Mouse (Mus musculus): ENCODE measurements around the gene Olfr152. TPM values are rescaled to one million over a fixed set of nuclear protein-coding genes. Genes with fewer than 3 reads are reported as not detected.

The Olfr152 gene
- polyA plus RNA-seq (2012; rRNA removed): not detected in 2 replicates

GRCm38 (mm10) chr2:87779183-87779582 is at the start of gene Olfr152:
TSS of gene Olfr152 (plus strand) at chr2:87779483.
- no peak within 1 kb of the TSS for H3K27ac ChIP-seq (ENCODE audit: control insufficient read depth, insufficient read depth, low read depth, low read length)
- H3K27me3 ChIP-seq (ENCODE audit: control insufficient read depth, insufficient read depth, low read length): no peaks in the 10 kb centered on the region
- no peaks in the 10 kb centered on the region for H3K36me3 ChIP-seq (ENCODE audit: control insufficient read depth, insufficient read depth, low read length)
- TF ChIP-seq CTCF (IDR thresholded peaks at IDR 0.05; ENCODE audit: control insufficient read depth, insufficient read depth, insufficient replicate concordance, low read depth, low read length): no peak
- no peak for TF ChIP-seq POLR2A (IDR thresholded peaks at IDR 0.05; ENCODE audit: control insufficient read depth, low read depth, low read length)
- no peak within 1 kb of the TSS for H3K4me3 ChIP-seq (ENCODE audit: control insufficient read depth, low read depth, low read length)
- H3K4me1 ChIP-seq (ENCODE audit: control insufficient read depth, insufficient read depth, low read length): no peaks in the 10 kb centered on the region

DNA sequence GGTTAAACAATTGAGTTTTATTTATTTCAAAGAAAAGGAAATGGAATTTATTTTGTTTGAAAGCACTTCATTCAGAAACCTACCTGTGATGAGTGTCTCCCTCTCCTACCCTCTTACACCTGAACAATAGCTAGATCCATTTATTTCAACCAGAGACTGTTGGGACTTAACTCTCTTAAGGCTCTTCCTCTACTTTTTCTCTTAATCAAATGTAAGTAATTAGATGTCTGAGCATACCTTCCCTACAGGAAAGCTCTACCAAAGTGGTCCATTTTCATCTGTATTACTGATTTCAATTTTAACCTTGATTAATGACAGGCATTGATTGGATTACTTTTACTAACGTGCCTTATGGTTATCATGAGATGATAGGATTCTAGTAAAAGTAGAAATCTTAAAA is 39.4 kb upstream of the Olfr152 start, which contains the start of gene Olfr1138:
Gene Olfr1138, minus strand, starts transcription at position 101 of the 400 bp plus-strand sequence.
- H3K27ac ChIP-seq (ENCODE audit: control insufficient read depth, insufficient read depth, low read depth, low read length): no peak within 1 kb of the TSS
- H3K36me3 ChIP-seq (ENCODE audit: control insufficient read depth, insufficient read depth, low read length): no peaks in the 10 kb centered on the region
- H3K4me1 ChIP-seq (ENCODE audit: control insufficient read depth, insufficient read depth, low read length): no peaks in the 10 kb centered on the region
- TF ChIP-seq CTCF (IDR thresholded peaks at IDR 0.05; ENCODE audit: control insufficient read depth, insufficient read depth, insufficient replicate concordance, low read depth, low read length) (no peak), POLR2A (IDR thresholded peaks at IDR 0.05; ENCODE audit: control insufficient read depth, low read depth, low read length) (no peak)
- H3K27me3 ChIP-seq (ENCODE audit: control insufficient read depth, insufficient read depth, low read length): no peaks in the 10 kb centered on the region
- no peak within 1 kb of the TSS for H3K4me3 ChIP-seq (ENCODE audit: control insufficient read depth, low read depth, low read length)

GRCm38 (mm10) chr2:87743452-87743851 is 35.8 kb upstream of the Olfr152 start, which contains the start of gene Olfr1140:
TSS of gene Olfr1140 (plus strand) at chr2:87743752.
- Histone ChIP-seq H3K27me3 (ENCODE audit: control insufficient read depth, insufficient read depth, low read length) (no peaks in the 10 kb centered on the region), H3K4me3 (ENCODE audit: control insufficient read depth, low read depth, low read length) (no peak within 1 kb of the TSS), H3K4me1 (ENCODE audit: control insufficient read depth, insufficient read depth, low read length) (no peaks in the 10 kb centered on the region), H3K36me3 (ENCODE audit: control insufficient read depth, insufficient read depth, low read length) (no peaks in the 10 kb centered on the region), H3K27ac (ENCODE audit: control insufficient read depth, insufficient read depth, low read depth, low read length) (no peak within 1 kb of the TSS)
- no peak for TF ChIP-seq POLR2A (IDR thresholded peaks at IDR 0.05; ENCODE audit: control insufficient read depth, low read depth, low read length)
- no peak for TF ChIP-seq CTCF (IDR thresholded peaks at IDR 0.05; ENCODE audit: control insufficient read depth, insufficient read depth, insufficient replicate concordance, low read depth, low read length)

DNA sequence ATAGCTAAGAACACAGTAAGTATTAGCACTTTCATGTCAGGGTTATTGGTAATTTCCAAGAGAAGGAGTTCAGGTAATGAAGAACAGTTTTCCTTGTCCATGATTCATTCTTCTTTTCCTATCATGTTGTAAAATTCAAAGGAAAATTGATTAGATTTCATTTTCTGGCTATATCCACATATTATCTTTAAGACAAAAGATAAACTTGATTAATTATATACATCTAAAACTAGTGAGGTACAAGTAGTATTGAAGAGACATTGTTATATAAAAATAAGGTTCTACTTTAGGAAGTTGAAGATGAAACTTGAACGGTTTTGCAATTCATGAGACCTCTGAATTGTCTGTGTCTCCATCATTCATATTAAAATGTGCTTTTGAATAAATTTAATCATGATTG is 25.4 kb upstream of the Olfr152 start, which contains the start of gene Olfr1141:
Gene Olfr1141, minus strand, starts transcription at position 101 of the 400 bp plus-strand sequence.
- Histone ChIP-seq H3K27ac (ENCODE audit: control insufficient read depth, insufficient read depth, low read depth, low read length) (no peak within 1 kb of the TSS), H3K4me1 (ENCODE audit: control insufficient read depth, insufficient read depth, low read length) (no peaks in the 10 kb centered on the region), H3K27me3 (ENCODE audit: control insufficient read depth, insufficient read depth, low read length) (no peaks in the 10 kb centered on the region), H3K36me3 (ENCODE audit: control insufficient read depth, insufficient read depth, low read length) (no peaks in the 10 kb centered on the region), H3K4me3 (ENCODE audit: control insufficient read depth, low read depth, low read length) (no peak within 1 kb of the TSS)
- TF ChIP-seq CTCF (IDR thresholded peaks at IDR 0.05; ENCODE audit: control insufficient read depth, insufficient read depth, insufficient replicate concordance, low read depth, low read length): no peak
- no peak for TF ChIP-seq POLR2A (IDR thresholded peaks at IDR 0.05; ENCODE audit: control insufficient read depth, low read depth, low read length)

GRCm38 (mm10) chr2:87776143-87776542 is 3.1 kb upstream of the Olfr152 start:
- H3K27me3 ChIP-seq (ENCODE audit: control insufficient read depth, insufficient read depth, low read length): no peaks in the 10 kb centered on the region
- TF ChIP-seq POLR2A (IDR thresholded peaks at IDR 0.05; ENCODE audit: control insufficient read depth, low read depth, low read length) (no peak), CTCF (IDR thresholded peaks at IDR 0.05; ENCODE audit: control insufficient read depth, insufficient read depth, insufficient replicate concordance, low read depth, low read length) (no peak)
- H3K36me3 ChIP-seq (ENCODE audit: control insufficient read depth, insufficient read depth, low read length): no peaks in the 10 kb centered on the region
- no peaks in the 10 kb centered on the region for H3K4me1 ChIP-seq (ENCODE audit: control insufficient read depth, insufficient read depth, low read length)
- no peak overlapping the region for H3K4me3 ChIP-seq (ENCODE audit: control insufficient read depth, low read depth, low read length)
- no peak overlapping the region for H3K27ac ChIP-seq (ENCODE audit: control insufficient read depth, insufficient read depth, low read depth, low read length)

DNA sequence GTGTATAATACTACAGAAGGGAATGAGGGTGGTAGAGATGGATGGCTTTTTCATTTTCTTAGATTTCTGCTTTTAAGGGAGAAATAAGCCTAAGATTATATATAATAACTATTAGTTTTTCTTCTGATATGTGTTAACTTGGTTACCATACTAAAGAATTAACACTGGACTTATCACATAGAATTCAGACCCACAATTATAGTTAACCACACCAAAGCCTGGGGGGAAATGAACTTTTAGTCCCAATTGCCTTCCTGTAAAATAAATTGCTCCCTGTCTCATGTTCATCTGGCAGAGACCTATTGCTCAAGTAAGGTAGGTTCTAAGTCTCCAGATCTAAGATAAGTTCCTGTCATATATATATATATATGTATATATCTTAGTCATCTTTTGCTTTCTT is 21.0 kb downstream of the Olfr152 start, which contains the start of gene Olfr1143:
Gene Olfr1143, plus strand, starts transcription at position 301 of the 400 bp plus-strand sequence.
- H3K4me1 ChIP-seq (ENCODE audit: control insufficient read depth, insufficient read depth, low read length): no peaks in the 10 kb centered on the region
- no peaks in the 10 kb centered on the region for H3K27me3 ChIP-seq (ENCODE audit: control insufficient read depth, insufficient read depth, low read length)
- H3K4me3 ChIP-seq (ENCODE audit: control insufficient read depth, low read depth, low read length): no peak within 1 kb of the TSS
- TF ChIP-seq CTCF (IDR thresholded peaks at IDR 0.05; ENCODE audit: control insufficient read depth, insufficient read depth, insufficient replicate concordance, low read depth, low read length) (no peak), POLR2A (IDR thresholded peaks at IDR 0.05; ENCODE audit: control insufficient read depth, low read depth, low read length) (no peak)
- H3K27ac ChIP-seq (ENCODE audit: control insufficient read depth, insufficient read depth, low read depth, low read length): no peak within 1 kb of the TSS
- H3K36me3 ChIP-seq (ENCODE audit: control insufficient read depth, insufficient read depth, low read length): no peaks in the 10 kb centered on the region

GRCm38 (mm10) chr2:87809522-87809921 is 30.2 kb downstream of the Olfr152 start, which contains the start of gene Olfr1145:
TSS of gene Olfr1145 (plus strand) at chr2:87809822.
- H3K36me3 ChIP-seq (ENCODE audit: control insufficient read depth, insufficient read depth, low read length): no peaks in the 10 kb centered on the region
- H3K4me1 ChIP-seq (ENCODE audit: control insufficient read depth, insufficient read depth, low read length): no peaks in the 10 kb centered on the region
- TF ChIP-seq POLR2A (IDR thresholded peaks at IDR 0.05; ENCODE audit: control insufficient read depth, low read depth, low read length): no peak
- no peak for TF ChIP-seq CTCF (IDR thresholded peaks at IDR 0.05; ENCODE audit: control insufficient read depth, insufficient read depth, insufficient replicate concordance, low read depth, low read length)
- no peak within 1 kb of the TSS for H3K27ac ChIP-seq (ENCODE audit: control insufficient read depth, insufficient read depth, low read depth, low read length)
- no peak within 1 kb of the TSS for H3K4me3 ChIP-seq (ENCODE audit: control insufficient read depth, low read depth, low read length)
- H3K27me3 ChIP-seq (ENCODE audit: control insufficient read depth, insufficient read depth, low read length): no peaks in the 10 kb centered on the region
